Mouse (Mus musculus) frontal cortex, adult 2 months (tissue): ENCODE data around the gene Ifrd2. TPM values are rescaled to one million over a fixed set of nuclear protein-coding genes. Genes with fewer than 3 reads are reported as not detected.
"Not testable (repeated sequence)": the region's sequence is repeated elsewhere in the genome, so short reads cannot be mapped to it uniquely, and the experiment has no call there.

Experiments
- DNase-seq, 2 experiments: peaks; one replicate each; pipeline ENCODE4 v3.0.0; 2022; ENCODE audit warnings: low spot score in 1 of 2; ENCODE audit errors: extremely low spot score in 1 of 2
- polyA plus RNA-seq: library from polyadenylated mRNA; depleted of rRNA; stranded (reverse); fragments of >200 nt; gene quantifications from 2 replicates; pipeline ENCODE4 v1.2.3, GENCODE M21; 2012

Ifrd2 gene
- polyA plus RNA-seq, 1 experiment: 18.8 TPM

- DNase-seq: no peak
Observed at GRCm38 (mm10) chr9:107551117-107551889, 36.1 kb upstream of the Ifrd2 start, which contains the start of gene Rassf1. Rassf1 (plus strand) TSS chr9:107551555.

GRCm38 (mm10) chr9:107551890-107552355 lies 35.5 kb upstream of the Ifrd2 start:
- DNase-seq: no peak

- no peak for DNase-seq
Observed at GRCm38 (mm10) chr9:107552690-107553393, 34.6 kb upstream of the Ifrd2 start.

GRCm38 (mm10) chr9:107553541-107554318 lies 33.7 kb upstream of the Ifrd2 start:
- peak in 1 of 2 experiments; percentile 40 for DNase-seq

- peak; percentile 88 to 94 for DNase-seq
Observed at GRCm38 (mm10) chr9:107554319-107554825, 33.1 kb upstream of the Ifrd2 start.

- peak in 1 of 2 experiments; percentile 40 for DNase-seq
Observed at GRCm38 (mm10) chr9:107555031-107555457, 32.4 kb upstream of the Ifrd2 start.

GRCm38 (mm10) chr9:107555701-107556100 lies 31.7 kb upstream of the Ifrd2 start:
- DNase-seq: no peak

- no peak for DNase-seq
Observed at GRCm38 (mm10) chr9:107556346-107556745, 31.1 kb upstream of the Ifrd2 start.

GRCm38 (mm10) chr9:107563029-107563581 lies 24.3 kb upstream of the Ifrd2 start, which contains the start of gene Tusc2:
Tusc2 (plus strand) TSS chr9:107563255.
- DNase-seq: peak; percentile 96 to 97

- not testable (repeated sequence) for DNase-seq
Observed at GRCm38 (mm10) chr9:107565556-107565955, 21.9 kb upstream of the Ifrd2 start.

- peak in 1 of 2 experiments; percentile 83 for DNase-seq
Observed at GRCm38 (mm10) chr9:107566041-107566709, 21.3 kb upstream of the Ifrd2 start.

- DNase-seq: no peak
Observed at GRCm38 (mm10) chr9:107566855-107567254, 20.6 kb upstream of the Ifrd2 start.

- DNase-seq: no peak
Observed at GRCm38 (mm10) chr9:107567702-107568319, 19.6 kb upstream of the Ifrd2 start, which contains the start of gene Hyal2. Hyal2 (plus strand) TSS chr9:107567945.

- peak in 1 of 2 experiments; percentile 81 for DNase-seq
Observed at GRCm38 (mm10) chr9:107568331-107569261, 18.8 kb upstream of the Ifrd2 start.

- DNase-seq: no peak
Observed at GRCm38 (mm10) chr9:107569270-107569669, 18.2 kb upstream of the Ifrd2 start.

- no peak for DNase-seq
Observed at GRCm38 (mm10) chr9:107570016-107570415, 17.4 kb upstream of the Ifrd2 start.

- no peak for DNase-seq
Observed at GRCm38 (mm10) chr9:107570845-107571244, 16.6 kb upstream of the Ifrd2 start.
